Mouse (Mus musculus) small intestine, adult 2 months (tissue): ENCODE results near the gene Epha10.

Source experiments
- CTCF ChIP-seq: fragments of 200-500 bp; IDR thresholded peaks from 2 replicates; pipeline ENCODE4 v1.5.1; 2012; ENCODE audit warnings: low read depth, mild to moderate bottlenecking, control low read depth, inconsistent platforms, low read length, moderate library complexity, mixed read lengths; ENCODE audit not compliant: insufficient replicate concordance, insufficient read length; ENCODE audit errors: extremely low read depth
- POLR2A ChIP-seq: fragments of 200-500 bp; IDR thresholded peaks from 2 replicates; pipeline ENCODE4 v1.6.1; 2012; ENCODE audit warnings: low read depth, mild to moderate bottlenecking, control low read depth, inconsistent platforms, low read length, moderate library complexity

- TF ChIP-seq CTCF, result no peak
- no peak for TF ChIP-seq POLR2A
These were observed 24.7 kb downstream of the Epha10 start for GRCm38 (mm10) chr4:124905417-124905816.
